Mouse (Mus musculus) gastrocnemius, postnatal 14 days (tissue): ENCODE data around the gene Trpc3. TPM values are rescaled to one million over a fixed set of nuclear protein-coding genes. Genes with fewer than 3 reads are reported as not detected.
A peak's percentile ranks its signal among the peaks of the same experiment; 100 is the strongest.
"Not testable (repeated sequence)": the region's sequence is repeated elsewhere in the genome, so short reads cannot be mapped to it uniquely, and the experiment has no call there.

Experiments
- DNase-seq: peaks from one replicate; pipeline ENCODE4 v3.0.0; 2021; ENCODE audit warnings: mixed read lengths
- intact Hi-C: fragments of 180-260 bp; cut with DNase I; formaldehyde crosslinking; loops from one replicate; pipeline ENCODE4 v1.15.1; 2025; ENCODE audit warnings: low total_unique reads
- total RNA-seq, 2 experiments: library from RNA; stranded (reverse); gene quantifications; 2 replicates each; pipeline ENCODE4 v1.2.3; 2021

Gene Trpc3
- total RNA-seq, 2 experiments from 2014 or later: 4.9 to 6.5 TPM

DNA sequence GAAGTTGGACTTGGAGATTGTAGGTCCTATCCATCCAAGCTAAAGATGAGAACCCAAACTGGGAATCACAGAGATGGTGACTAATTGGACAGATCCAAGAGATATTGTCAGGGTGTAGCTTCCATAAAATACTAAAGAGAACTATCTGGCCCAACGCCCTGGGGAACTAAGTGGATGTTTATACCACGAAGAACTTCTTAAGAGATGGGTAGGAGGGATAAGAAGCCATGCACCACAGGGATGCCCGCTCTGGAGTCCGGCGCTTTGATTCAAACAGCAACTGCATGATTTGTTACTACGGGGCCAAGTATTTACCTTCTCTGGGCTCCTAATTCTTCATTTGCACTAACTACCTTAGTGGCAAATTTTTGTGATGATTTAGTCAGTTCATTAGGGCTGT, 77.3 kb downstream of the Trpc3 start:
- intact Hi-C loops: no loop called here
- DNase-seq: no peak

GRCm38 (mm10) chr3:36605894-36606783, 83.8 kb downstream of the Trpc3 start:
- intact Hi-C loops: no loop called here
- no peak for DNase-seq

DNA sequence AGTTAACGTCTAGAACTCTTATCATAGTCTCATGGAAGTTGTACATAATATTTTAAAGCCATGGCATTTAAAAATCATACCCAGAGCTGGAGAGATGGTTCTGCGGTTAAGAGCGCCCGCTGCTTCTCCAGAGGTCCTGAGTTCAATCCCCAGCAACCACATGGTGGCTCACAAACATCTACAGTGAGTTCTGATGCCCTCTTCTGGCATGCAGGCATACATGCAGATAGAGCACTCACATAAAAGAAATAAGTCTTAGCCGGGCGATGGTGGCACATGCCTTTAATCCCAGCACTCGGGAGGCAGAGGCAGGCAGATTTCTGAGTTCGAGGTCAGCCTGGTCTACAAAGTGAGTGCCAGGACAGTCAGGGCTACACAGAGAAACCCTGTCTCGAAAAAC, 90.2 kb downstream of the Trpc3 start:
- DNase-seq, intact Hi-C loops: not testable (repeated sequence)

- intact Hi-C loops: no loop called here
- DNase-seq: no peak
Observed at GRCm38 (mm10) chr3:36598811-36599210, 91.2 kb downstream of the Trpc3 start.

- peak; percentile 99 for DNase-seq
- intact Hi-C loops: no loop called here
Observed at GRCm38 (mm10) chr3:36571827-36572378, 118.1 kb downstream of the Trpc3 start, which contains the start of gene Ccna2. Gene Ccna2, minus strand, starts transcription at chr3:36572150.

DNA sequence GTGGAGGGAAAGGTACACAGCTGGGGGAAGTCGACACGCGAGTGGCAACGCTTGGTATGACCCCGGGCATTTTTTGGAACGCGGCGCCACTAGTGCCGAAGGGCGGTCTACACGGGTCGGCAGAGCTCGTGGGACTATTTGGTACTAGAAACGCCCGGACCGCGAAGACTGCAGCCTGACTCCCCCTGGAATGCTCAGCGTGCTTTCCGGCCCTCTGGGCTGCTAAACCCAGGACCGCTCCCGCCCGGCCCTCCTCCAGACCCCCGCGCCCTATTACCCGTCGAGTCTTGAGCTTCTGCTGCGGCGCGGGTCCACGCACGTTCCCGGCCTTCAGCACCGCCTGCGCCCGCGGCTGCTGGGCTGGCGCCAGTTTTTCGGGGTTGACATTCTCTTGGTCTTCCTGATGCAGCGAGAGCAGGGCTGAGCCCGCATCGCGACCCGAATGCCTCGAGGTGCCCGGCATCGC, 118.6 kb downstream of the Trpc3 start:
- intact Hi-C loops: no loop called here
- DNase-seq: peak; percentile 6

Other genes starting within 250 kb of the Trpc3 start
- gene Anxa5, start 214.3 kb downstream of the Trpc3 start, total RNA-seq: 100 to 1,000 TPM in 1 of 2 experiments, 10 to 100 TPM in 1; 80.6 to 104 TPM
- under 1 TPM in 1 of 2 experiments, not detected in 1; 0.39 TPM for gene 1810062G17Rik, start 214.2 kb downstream of the Trpc3 start, total RNA-seq
- under 1 TPM in 1 of 2 experiments, not detected in 1; 0.06 TPM for gene Gm11549, start 168.4 kb downstream of the Trpc3 start, total RNA-seq
- 10 to 100 TPM; 17.0 to 18.3 TPM for gene Exosc9, start 137.6 kb downstream of the Trpc3 start, total RNA-seq
- gene Ccna2, start 118.0 kb downstream of the Trpc3 start, total RNA-seq: 1 to 10 TPM; 7.4 to 7.7 TPM
- 1 to 10 TPM; 4.9 to 5.0 TPM for gene Bbs7, start 76.7 kb downstream of the Trpc3 start, total RNA-seq
- 10 to 100 TPM; 21.8 to 22.6 TPM for gene 4932438A13Rik, start 172.9 kb upstream of the Trpc3 start, total RNA-seq